Mouse (Mus musculus): ENCODE results near the gene Myo1e.

DNA sequence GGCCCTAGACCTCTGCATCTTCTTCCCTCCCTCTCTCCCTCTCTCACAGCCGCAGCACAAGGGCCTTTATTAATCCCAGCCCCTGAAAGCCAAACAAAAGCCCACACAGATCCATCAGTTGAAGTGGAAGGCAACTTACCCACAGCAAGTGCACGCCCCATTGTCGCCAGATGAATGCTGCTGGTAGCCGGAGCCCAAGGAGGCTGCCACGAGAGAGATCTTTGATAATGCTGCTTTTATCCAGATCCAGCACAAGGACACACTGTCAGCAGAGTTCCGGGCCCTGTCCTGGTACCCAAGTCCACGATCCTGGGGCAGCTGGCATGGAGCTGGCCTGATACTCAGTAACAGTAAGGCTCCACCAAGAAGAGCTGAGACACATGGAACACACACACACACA is 91.1 kb downstream of the Myo1e start:
- TF ChIP-seq POLR2A (IDR thresholded peaks at IDR 0.05; ENCODE audit: extremely low read depth, insufficient read depth, low read length) = no peak
- TF ChIP-seq CTCF (IDR thresholded peaks at IDR 0.05; ENCODE audit: low read depth, low read length) = no peak
